Mouse (Mus musculus): ENCODE measurements around the gene Cftr. TPM values are rescaled to one million over a fixed set of nuclear protein-coding genes. Genes with fewer than 3 reads are reported as not detected.

The Cftr gene
- total RNA-seq, 2 experiments from 2014 or later, result 0.47 to 0.64 TPM

GRCm38 (mm10) chr6:18305130-18305529, 134.6 kb downstream of the Cftr start:
- DNase-seq (ENCODE audit: low spot score in 2 of 2), result no peak
- intact Hi-C loops (cut with DNase I), result no loop called here

- intact Hi-C loops (cut with DNase I), result no loop called here
- no peak for DNase-seq (ENCODE audit: low spot score in 2 of 2)
Observed at GRCm38 (mm10) chr6:18310983-18311382, 140.5 kb downstream of the Cftr start.

GRCm38 (mm10) chr6:18314365-18314943, 144.0 kb downstream of the Cftr start:
- intact Hi-C loops (cut with DNase I), result no loop called here
- DNase-seq (ENCODE audit: low spot score in 2 of 2), result no peak

- intact Hi-C loops (cut with DNase I), result no loop called here
- no peak for DNase-seq (ENCODE audit: low spot score in 2 of 2)
Observed at GRCm38 (mm10) chr6:18322950-18323349, 152.5 kb downstream of the Cftr start.

- no peak for DNase-seq (ENCODE audit: low spot score in 2 of 2)
- intact Hi-C loops (cut with DNase I), result no loop called here
Observed at GRCm38 (mm10) chr6:18335393-18335792, 164.9 kb downstream of the Cftr start.

- intact Hi-C loops (cut with DNase I), result no loop called here
- no peak for DNase-seq (ENCODE audit: low spot score in 2 of 2)
Observed at GRCm38 (mm10) chr6:18338307-18338706, 167.8 kb downstream of the Cftr start.

- intact Hi-C loops (cut with DNase I), result no loop called here
- no peak for DNase-seq (ENCODE audit: low spot score in 2 of 2)
Observed at GRCm38 (mm10) chr6:18344272-18344671, 173.8 kb downstream of the Cftr start.

GRCm38 (mm10) chr6:18349153-18349858, 178.8 kb downstream of the Cftr start:
- intact Hi-C loops (cut with DNase I), result no loop called here

GRCm38 (mm10) chr6:18360154-18360553, 189.7 kb downstream of the Cftr start:
- intact Hi-C loops (cut with DNase I), result no loop called here
- no peak for DNase-seq (ENCODE audit: low spot score in 2 of 2)

More at GRCm38 (mm10) chr6:18349153-18349858, 178.8 kb downstream of the Cftr start:
- DNase-seq (ENCODE audit: low spot score in 2 of 2), result no peak

- intact Hi-C loops (cut with DNase I), result no loop called here
- no peak for DNase-seq (ENCODE audit: low spot score in 2 of 2)
Observed at GRCm38 (mm10) chr6:18360955-18361354, 190.5 kb downstream of the Cftr start.

- DNase-seq (ENCODE audit: low spot score in 2 of 2), result no peak
- intact Hi-C loops (cut with DNase I), result no loop called here
Observed at GRCm38 (mm10) chr6:18362232-18362631, 191.7 kb downstream of the Cftr start.

GRCm38 (mm10) chr6:18369054-18369453, 198.6 kb downstream of the Cftr start:
- intact Hi-C loops (cut with DNase I), result no loop called here

GRCm38 (mm10) chr6:18369723-18370122, 199.2 kb downstream of the Cftr start:
- intact Hi-C loops (cut with DNase I), result no loop called here

More at GRCm38 (mm10) chr6:18369054-18369453, 198.6 kb downstream of the Cftr start:
- no peak for DNase-seq (ENCODE audit: low spot score in 2 of 2)

More at GRCm38 (mm10) chr6:18369723-18370122, 199.2 kb downstream of the Cftr start:
- no peak for DNase-seq (ENCODE audit: low spot score in 2 of 2)

Other genes with a start within 250 kb of the Cftr start
- gene Wnt2, start 140.1 kb upstream of the Cftr start, total RNA-seq (2021), result 1 to 10 TPM; 3.9 to 4.2 TPM
- not detected for gene Asz1, start 61.6 kb upstream of the Cftr start, total RNA-seq (2021)